Mouse (Mus musculus) hematopoietic multipotent progenitor cell, adult 10-12 weeks (in vitro differentiated cells): ENCODE measurements around the gene Tcaim. TPM values are rescaled to one million over a fixed set of nuclear protein-coding genes. Genes with fewer than 3 reads are reported as not detected.

ENCODE experiments used
- polyA plus RNA-seq: library from polyadenylated mRNA; stranded (reverse); fragments of >175 nt; gene quantifications from 2 replicates; pipeline ENCODE4 v1.2.3, GENCODE M21; 2012; ENCODE audit warnings: low replicate concordance

Gene Tcaim
- 0.86 and 2.7 TPM in 2 replicates for polyA plus RNA-seq

GRCm38 (mm10) chr9:122805053-122805844 is at the start of gene Tcaim:
Gene Tcaim (plus strand): TSS chr9:122805539.

GRCm38 (mm10) chr9:122843760-122844159 is 38.4 kb downstream of the Tcaim start, which contains the start of gene Gm35549:
Gene Gm35549 (minus strand): TSS chr9:122844035.

GRCm38 (mm10) chr9:122865697-122866166 is 60.4 kb downstream of the Tcaim start, which contains the start of gene Zfp445:
Gene Zfp445 (minus strand): TSS chr9:122866006.

GRCm38 (mm10) chr9:122885385-122885784 is 80.0 kb downstream of the Tcaim start, which contains the start of gene Zkscan7:
Gene Zkscan7 (plus strand): TSS chr9:122885685.

Other genes with a start within 250 kb of the Tcaim start
- not detected in 2 replicates for gene Topaz1, start 58.2 kb upstream of the Tcaim start, polyA plus RNA-seq
- not detected in 2 replicates for gene Gm35549, start 38.5 kb downstream of the Tcaim start, polyA plus RNA-seq
- gene Zfp445, start 60.5 kb downstream of the Tcaim start, polyA plus RNA-seq, result 5.5 and 7.0 TPM in 2 replicates
- 2.8 and 5.5 TPM in 2 replicates for gene Zkscan7, start 80.1 kb downstream of the Tcaim start, polyA plus RNA-seq
- 0.09 and 0.20 TPM in 2 replicates for gene Zfp105, start 117.5 kb downstream of the Tcaim start, polyA plus RNA-seq
- 2.7 and 6.0 TPM in 2 replicates for gene 1110059G10Rik, start 145.5 kb downstream of the Tcaim start, polyA plus RNA-seq
- 0.46 and 4.5 TPM in 2 replicates for gene Kif15, start 145.5 kb downstream of the Tcaim start, polyA plus RNA-seq
- 4.3 and 10.5 TPM in 2 replicates for gene Tmem42, start 215.8 kb downstream of the Tcaim start, polyA plus RNA-seq
- not detected in 2 replicates for gene Tgm4, start 229.2 kb downstream of the Tcaim start, polyA plus RNA-seq